Mouse (Mus musculus) G1E (cell line): ENCODE results near the gene Ugt1a6a.

Source experiments
- CTCF ChIP-seq: IDR thresholded peaks from 2 replicates; pipeline ENCODE4 v1.5.1; 2012; ENCODE audit warnings: low read depth, low read length, inconsistent platforms, mixed read lengths
- GATA1 ChIP-seq: IDR thresholded peaks from 2 replicates; pipeline ENCODE4 v1.6.1; 2012; ENCODE audit warnings: borderline replicate concordance, low read length, inconsistent platforms, mixed read lengths
- POLR2AphosphoS5 ChIP-seq: IDR thresholded peaks from 2 replicates; pipeline ENCODE4 v1.6.1; 2012; ENCODE audit warnings: low read depth, low read length, inconsistent platforms; ENCODE audit not compliant: insufficient replicate concordance
- TAL1 ChIP-seq: conservative IDR thresholded peaks from 2 replicates; pipeline ENCODE4 v1.6.1; 2012; ENCODE audit warnings: low read depth, low read length, inconsistent platforms, mixed read lengths

GRCm38 (mm10) chr1:88259643-88260024, 125.0 kb downstream of the Ugt1a6a start:
- TF ChIP-seq CTCF (no peak), GATA1 (no peak), POLR2AphosphoS5 (no peak), TAL1 (no peak)
